Mouse (Mus musculus): ENCODE measurements around the gene Cnot8.

Cnot8 gene

GRCm38 (mm10) chr11:58165072-58165471, 61.1 kb downstream of the Cnot8 start:
- DNase-seq (ENCODE audit: low read depth), result peak; percentile 31

DNA sequence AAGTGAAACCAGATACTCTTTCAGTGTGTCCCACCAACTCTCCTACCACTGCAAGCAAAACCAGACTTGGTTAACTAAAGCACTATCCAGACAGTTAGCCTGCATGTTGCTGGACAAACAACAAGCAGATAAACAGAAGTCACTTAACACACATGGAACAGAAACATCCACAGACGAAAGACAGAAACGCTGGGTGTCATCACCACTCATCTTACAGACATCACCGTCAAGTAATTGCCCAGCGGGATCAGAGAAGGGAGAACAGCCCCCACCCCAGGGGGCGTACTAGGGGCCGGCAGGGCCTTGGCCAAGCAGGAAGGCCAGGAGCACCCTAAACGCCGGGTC, 63.8 kb downstream of the Cnot8 start:
- DNase-seq (ENCODE audit: low read depth), result no peak
